Comparison of ENCODE assay signal across 8 mouse cellular contexts in the genomic region with DNA sequence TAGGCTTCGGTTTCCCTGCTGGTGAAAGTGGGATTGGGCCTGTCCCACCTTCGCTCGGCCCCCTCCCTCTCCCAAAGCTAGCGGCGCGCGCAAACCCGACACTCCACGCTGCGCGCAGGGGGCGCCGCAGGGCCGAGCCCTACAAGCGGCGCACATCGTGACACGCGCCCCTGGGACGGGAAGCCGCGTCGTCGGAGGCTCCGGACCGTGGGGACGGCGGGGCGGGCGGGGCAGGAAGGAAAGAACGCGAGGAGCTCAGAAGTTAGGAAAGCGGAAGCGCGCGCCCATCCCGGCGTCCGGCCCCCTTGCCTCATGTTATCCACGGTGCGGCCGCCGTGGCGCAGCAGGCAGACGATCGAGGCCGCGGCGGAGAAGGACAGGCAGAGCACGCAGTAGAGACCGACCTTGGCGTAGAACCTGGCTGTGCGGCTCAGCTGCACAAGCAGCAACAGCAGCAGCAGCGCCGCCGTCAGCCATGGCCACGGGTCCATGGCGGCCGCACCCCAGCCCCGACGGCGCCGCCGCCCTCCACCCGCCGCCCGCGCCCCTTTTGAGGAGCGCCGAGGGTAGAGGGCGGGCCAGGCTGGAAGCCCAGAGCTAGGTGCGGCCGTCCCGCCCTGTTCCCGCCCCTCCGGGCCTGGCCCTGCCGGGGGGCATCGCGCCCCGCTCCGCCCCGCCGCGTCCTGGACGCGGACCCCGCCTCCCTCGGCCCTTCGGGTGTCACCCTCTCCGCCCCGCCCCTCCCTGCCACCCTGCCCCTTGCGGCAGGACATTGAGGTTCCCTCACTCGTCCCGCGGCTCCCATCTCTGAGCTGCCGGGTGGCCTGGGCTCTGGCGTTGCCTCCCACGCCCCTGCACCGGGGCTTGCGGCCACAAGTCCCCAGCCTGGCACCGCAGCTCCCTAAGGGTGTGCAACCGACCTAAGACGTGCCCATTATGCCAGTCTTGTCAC. TPM values are rescaled to one million over a fixed set of nuclear protein-coding genes. Genes with fewer than 3 reads are reported as not detected.
DNase-seq lines count a peak whose midpoint lies in the region; ATAC-seq and TF ChIP-seq lines count a peak whose summit lies in the region.

Agpat2 (minus strand) TSS at position 698 of the 952 bp plus-strand sequence.

- peak within 1 kb of the TSS; percentile 50 for H3K9ac ChIP-seq in hindbrain, embryonic 15.5 days
- H3K9ac ChIP-seq in limb, embryonic 12.5 days (replicated peaks), result peak within 1 kb of the TSS; percentile 84
- H3K9ac ChIP-seq in midbrain, embryonic 12.5 days (replicated peaks), result peak within 1 kb of the TSS; percentile 56

- H3K27ac ChIP-seq in gastrocnemius, adult 2 months, result peak within 1 kb of the TSS; percentile 90
- H3K27ac ChIP-seq in hindbrain, embryonic 15.5 days (replicated peaks), result no peak within 1 kb of the TSS
- peak within 1 kb of the TSS; percentile 73 for H3K27ac ChIP-seq in limb, embryonic 12.5 days
- 0 out of 2 replicates have a peak within 1 kb of the TSS, but pooled peaks have one; percentile 5 for H3K27ac ChIP-seq in midbrain, embryonic 12.5 days (replicated peaks)

- peak within 1 kb of the TSS; percentile 80 for H3K4me2 ChIP-seq in hindbrain, embryonic 15.5 days
- H3K4me2 ChIP-seq in limb, embryonic 12.5 days, result peak within 1 kb of the TSS; percentile 82
- H3K4me2 ChIP-seq in midbrain, embryonic 12.5 days (replicated peaks), result peak within 1 kb of the TSS; percentile 64

- TF ChIP-seq CTCF in G1E (IDR thresholded peaks at IDR 0.05; ENCODE audit: low read depth, low read length), result no peak
- peak; percentile 35 for TF ChIP-seq CTCF in gastrocnemius, adult 2 months (IDR thresholded peaks at IDR 0.05)

- H3K4me3 ChIP-seq in G1E (ENCODE audit: low read depth, low read length), result peak within 1 kb of the TSS; percentile 71
- H3K4me3 ChIP-seq in gastrocnemius, adult 2 months, result peak within 1 kb of the TSS; percentile 87
- peak within 1 kb of the TSS; percentile 45 for H3K4me3 ChIP-seq in hindbrain, embryonic 15.5 days
- H3K4me3 ChIP-seq in limb, embryonic 12.5 days (replicated peaks), result peak within 1 kb of the TSS; percentile 66
- peak within 1 kb of the TSS; percentile 55 for H3K4me3 ChIP-seq in midbrain, embryonic 12.5 days

- intact Hi-C loops in gastrocnemius, adult 2 months (cut with DNase I), result no loop called here

- DNase-seq in G1E (ENCODE audit: low spot score), result peak; percentile 50
- DNase-seq in brain, adult 2 months (ENCODE audit: low read depth, low spot score), result peak; percentile 35
- DNase-seq in gastrocnemius, adult 2 months, result peak; percentile 84
- DNase-seq in spleen, postnatal 10 days (ENCODE audit: low spot score in 2 of 2), result peak; percentile 51 to 76
- DNase-seq in cerebellum, adult 11-12 months, result no peak

- no peak; the same call in none of the 2 replicates for ATAC-seq in G1E (ENCODE audit: extremely low read depth, insufficient number of reproducible peaks, low FRiP score, poor library complexity, severe bottlenecking)
- peak; percentile 54 for ATAC-seq in hindbrain, embryonic 15.5 days (ENCODE audit: low FRiP score, low read depth)
- peak; percentile 70 for ATAC-seq in limb, embryonic 12.5 days (ENCODE audit: insufficient number of reproducible peaks, insufficient read depth, low FRiP score, low TSS enrichment, low read depth)
- peak; percentile 71; the same call in 1 of the 2 replicates for ATAC-seq in midbrain, embryonic 12.5 days (ENCODE audit: low FRiP score, low read depth)

- under 1% methylated on average over 94 of the region's 103 CpGs for WGBS in hindbrain, embryonic 15.5 days
- WGBS in limb, embryonic 12.5 days, result under 1% methylated on average over 97 of the region's 103 CpGs
- under 1% methylated on average over 72 of the region's 103 CpGs for WGBS in midbrain, embryonic 12.5 days

- peaks cover 14% of the 10 kb centered on the region for H3K4me1 ChIP-seq in G1E (ENCODE audit: insufficient read depth, low read depth, low read length)
- peaks cover 18% of the 10 kb centered on the region for H3K4me1 ChIP-seq in hindbrain, embryonic 15.5 days (replicated peaks)
- H3K4me1 ChIP-seq in limb, embryonic 12.5 days (replicated peaks), result peaks cover 14% of the 10 kb centered on the region
- H3K4me1 ChIP-seq in midbrain, embryonic 12.5 days, result peaks cover 14% of the 10 kb centered on the region

- H3K27me3 ChIP-seq in G1E (ENCODE audit: insufficient read depth, low read length), result peaks cover 83% of the 10 kb centered on the region
- peaks cover 24% of the 10 kb centered on the region for H3K27me3 ChIP-seq in hindbrain, embryonic 15.5 days
- H3K27me3 ChIP-seq in limb, embryonic 12.5 days, result peaks cover 34% of the 10 kb centered on the region
- H3K27me3 ChIP-seq in midbrain, embryonic 12.5 days, result peaks cover 46% of the 10 kb centered on the region

- H3K36me3 ChIP-seq in G1E (replicated peaks), result no peaks in the 10 kb centered on the region
- no peaks in the 10 kb centered on the region for H3K36me3 ChIP-seq in hindbrain, embryonic 15.5 days
- H3K36me3 ChIP-seq in limb, embryonic 12.5 days, result no peaks in the 10 kb centered on the region
- H3K36me3 ChIP-seq in midbrain, embryonic 12.5 days, result no peaks in the 10 kb centered on the region

- H3K9me3 ChIP-seq in G1E (replicated peaks), result no peaks in the 10 kb centered on the region
- no peaks in the 10 kb centered on the region for H3K9me3 ChIP-seq in hindbrain, embryonic 15.5 days
- no peaks in the 10 kb centered on the region for H3K9me3 ChIP-seq in limb, embryonic 12.5 days
- no peaks in the 10 kb centered on the region for H3K9me3 ChIP-seq in midbrain, embryonic 12.5 days

RNA-seq across cellular contexts. Expression of gene Agpat2, which starts in this region (rescaled TPM):
- total RNA-seq in G1E (2014; fragmentation: Nextera tagmentation), result 4.7 and 6.9 TPM in 2 replicates
- 4.6 and 7.4 TPM in 2 replicates for total RNA-seq in G1E (2017)
- polyA plus RNA-seq in G1E (2012), result 6.0 and 6.1 TPM in 2 replicates
- 1 to 10 TPM; 2.8 to 7.3 TPM for total RNA-seq in gastrocnemius, adult 2 months (2021)
- 6.1 and 6.6 TPM in 2 replicates for polyA plus RNA-seq in hindbrain, embryonic 15.5 days (2015; fragmentation: Nextera tagmentation; extraction: Ambion mirVana)
- 17.1 and 18.4 TPM in 2 replicates for polyA plus RNA-seq in limb, embryonic 12.5 days (2016; fragmentation: Nextera tagmentation; extraction: Ambion mirVana)
- polyA plus RNA-seq in midbrain, embryonic 12.5 days (2016; fragmentation: Nextera tagmentation; extraction: Ambion mirVana), result 6.9 and 9.6 TPM in 2 replicates
